Mouse (Mus musculus): ENCODE measurements around the gene Cltrn. TPM values are rescaled to one million over a fixed set of nuclear protein-coding genes. Genes with fewer than 3 reads are reported as not detected.

The Cltrn gene
- 0.98 TPM for polyA plus RNA-seq (2015; fragmentation: Illumina TruSeq; extraction: RNeasy Lipid Tissue Mini Kit (QIAGEN cat#74804); ENCODE audit: insufficient read depth, low replicate concordance)

DNA sequence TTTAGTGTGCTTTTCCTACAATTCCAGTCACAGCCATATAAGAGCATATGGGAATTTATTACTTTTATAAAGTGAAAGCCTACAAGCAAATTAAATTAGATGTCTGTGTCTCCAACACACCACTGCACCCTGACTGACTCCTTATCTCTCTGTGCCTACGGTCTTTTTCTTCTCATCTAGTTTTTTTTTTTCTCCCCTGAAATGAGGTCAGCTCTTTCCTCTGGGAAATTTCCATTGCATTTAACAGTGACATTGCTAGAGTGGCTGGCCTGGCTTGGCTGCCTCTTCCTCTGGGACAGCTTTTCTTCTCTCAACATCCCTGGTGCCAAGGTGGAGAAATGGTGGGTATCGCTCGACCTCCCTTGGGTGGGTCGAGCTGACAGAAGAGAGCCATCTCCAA is at the start of gene Cltrn:
Cltrn (plus strand) TSS at position 249 of the 400 bp plus-strand sequence.

DNA sequence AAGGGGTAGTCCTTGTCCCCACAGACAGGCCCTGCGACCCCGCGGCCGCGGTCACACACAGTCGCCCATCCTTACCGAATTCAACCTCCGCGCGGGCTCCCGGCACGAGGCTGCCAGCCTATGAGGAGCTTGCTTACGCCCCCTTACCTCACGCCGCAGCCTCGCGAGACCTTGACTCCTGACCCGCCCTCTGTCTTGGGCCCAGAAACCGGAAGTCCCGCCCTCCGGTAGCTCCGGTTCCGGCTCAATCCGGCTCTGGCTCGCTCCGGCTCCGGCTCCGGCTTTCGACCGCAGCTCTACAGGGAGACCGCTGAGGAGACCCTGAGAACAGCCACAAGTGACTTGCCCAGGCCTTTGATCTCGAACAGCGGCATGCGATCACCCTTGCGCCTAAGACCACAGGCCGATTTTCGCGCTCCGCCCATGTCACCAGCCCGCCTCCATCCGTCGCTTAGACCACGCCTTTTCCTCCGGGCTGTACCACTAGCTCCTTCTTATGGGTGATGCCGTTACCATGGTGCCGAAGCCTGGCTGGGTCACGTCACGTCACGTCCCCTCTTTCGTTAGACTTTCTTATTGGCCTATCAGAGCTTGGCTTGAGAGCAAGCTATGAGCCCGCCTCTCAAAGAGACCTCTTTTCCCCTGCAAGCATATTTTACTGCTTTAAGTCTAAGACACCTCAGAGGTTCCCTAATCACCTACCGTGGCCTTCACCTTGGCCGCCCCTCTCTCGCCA is 12.4 kb upstream of the Cltrn start, which contains the start of gene Siah1b:
Siah1b (minus strand) TSS at position 454 of the 736 bp plus-strand sequence.

DNA sequence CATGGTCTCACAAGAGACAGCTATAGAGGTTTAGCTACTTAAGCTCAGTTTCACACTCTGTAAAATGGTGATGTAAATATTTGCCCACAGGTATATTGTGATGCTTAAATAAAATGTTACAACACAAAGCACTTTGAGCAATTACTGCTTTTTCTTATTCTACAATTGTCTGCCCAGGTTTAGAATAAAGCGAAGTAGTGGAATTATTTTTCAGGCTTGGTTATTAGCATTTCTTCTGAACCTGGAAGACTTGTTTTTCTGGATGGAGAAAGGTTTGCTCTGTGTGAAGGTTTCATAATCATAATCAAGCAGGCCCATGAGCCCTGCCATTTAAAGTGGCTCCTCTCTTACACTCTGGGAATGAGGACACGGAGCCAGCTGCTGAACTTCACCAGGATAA is 50.4 kb downstream of the Cltrn start, which contains the start of gene Ace2:
Ace2 (plus strand) TSS at position 301 of the 400 bp plus-strand sequence.

Other genes with a start within 250 kb of the Cltrn start
- 56.5 TPM for gene Ap1s2, start 179.8 kb upstream of the Cltrn start, polyA plus RNA-seq (2015; fragmentation: Illumina TruSeq; extraction: RNeasy Lipid Tissue Mini Kit (QIAGEN cat#74804); ENCODE audit: insufficient read depth, low replicate concordance)
- gene Zrsr2, start 130.2 kb upstream of the Cltrn start, polyA plus RNA-seq (2015; fragmentation: Illumina TruSeq; extraction: RNeasy Lipid Tissue Mini Kit (QIAGEN cat#74804); ENCODE audit: insufficient read depth, low replicate concordance) = 56.9 TPM
- gene Car5b, start 60.8 kb upstream of the Cltrn start, polyA plus RNA-seq (2015; fragmentation: Illumina TruSeq; extraction: RNeasy Lipid Tissue Mini Kit (QIAGEN cat#74804); ENCODE audit: insufficient read depth, low replicate concordance) = 1.3 TPM
- gene Siah1b, start 12.3 kb upstream of the Cltrn start, polyA plus RNA-seq (2015; fragmentation: Illumina TruSeq; extraction: RNeasy Lipid Tissue Mini Kit (QIAGEN cat#74804); ENCODE audit: insufficient read depth, low replicate concordance) = 5.3 TPM
- gene Ace2, start 50.5 kb downstream of the Cltrn start, polyA plus RNA-seq (2015; fragmentation: Illumina TruSeq; extraction: RNeasy Lipid Tissue Mini Kit (QIAGEN cat#74804); ENCODE audit: insufficient read depth, low replicate concordance) = 0.14 TPM
- gene Bmx, start 169.4 kb downstream of the Cltrn start, polyA plus RNA-seq (2015; fragmentation: Illumina TruSeq; extraction: RNeasy Lipid Tissue Mini Kit (QIAGEN cat#74804); ENCODE audit: insufficient read depth, low replicate concordance) = 1.3 TPM
- gene Pir, start 180.5 kb downstream of the Cltrn start, polyA plus RNA-seq (2015; fragmentation: Illumina TruSeq; extraction: RNeasy Lipid Tissue Mini Kit (QIAGEN cat#74804); ENCODE audit: insufficient read depth, low replicate concordance) = 1.7 TPM

All from spleen, adult 10 weeks (tissue).